Mouse (Mus musculus) E14TG2a.4 (cell line): ENCODE measurements around the gene Mgp.

Experiments
- H3K27me3 ChIP-seq: 2 replicates; pipeline ENCODE4 v1.6.1; 2014; ENCODE audit warnings: low read length, control low read depth; ENCODE audit not compliant: insufficient read depth
- H3K36me3 ChIP-seq: 2 replicates; pipeline ENCODE4 v1.6.1; 2014; ENCODE audit warnings: low read length, control low read depth; ENCODE audit not compliant: insufficient read depth
- H3K4me1 ChIP-seq: replicated peaks from 2 replicates; pipeline ENCODE4 v1.6.1; 2014; ENCODE audit warnings: low read depth, low read length, control low read depth
- H3K4me3 ChIP-seq: replicated peaks from 2 replicates; pipeline ENCODE4 v1.5.1; 2014; ENCODE audit warnings: mild to moderate bottlenecking, low read length
- H3K9me3 ChIP-seq: 2 replicates; pipeline ENCODE4 v1.6.1; 2014; ENCODE audit warnings: low read length, control low read depth
- CTCF ChIP-seq: conservative IDR thresholded peaks from 2 replicates; pipeline ENCODE4 v1.5.1; 2014; ENCODE audit warnings: low read length
- NANOG ChIP-seq: IDR thresholded peaks from 2 replicates; pipeline ENCODE4 v1.6.1; 2014; ENCODE audit warnings: borderline replicate concordance, low read length, mixed read lengths
- POU5F1 ChIP-seq: IDR thresholded peaks from 2 replicates; pipeline ENCODE4 v1.6.1; 2014; ENCODE audit warnings: low read length, borderline replicate concordance

Gene Mgp

DNA sequence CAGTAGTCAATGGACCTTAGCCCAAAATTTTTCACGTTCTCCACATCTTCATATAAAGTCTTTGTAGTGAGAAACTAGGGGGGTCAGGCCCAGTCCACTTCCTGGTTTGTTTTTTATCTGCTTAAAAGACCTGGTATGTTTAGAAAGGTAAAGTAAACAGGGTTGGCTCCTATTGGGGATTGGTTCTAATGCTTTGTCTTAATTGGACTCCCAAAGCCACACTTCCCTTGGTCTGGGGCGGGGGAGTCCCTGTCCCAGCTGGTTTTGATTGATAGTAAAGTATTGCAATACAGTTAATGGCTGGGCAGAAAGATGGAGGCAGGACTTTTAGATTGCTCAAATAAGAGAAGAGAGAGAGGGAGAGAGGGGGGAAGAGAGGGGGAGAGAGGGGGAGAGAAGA is 25.4 kb upstream of the Mgp start:
- H3K36me3 ChIP-seq: no peaks in the 10 kb centered on the region

DNA sequence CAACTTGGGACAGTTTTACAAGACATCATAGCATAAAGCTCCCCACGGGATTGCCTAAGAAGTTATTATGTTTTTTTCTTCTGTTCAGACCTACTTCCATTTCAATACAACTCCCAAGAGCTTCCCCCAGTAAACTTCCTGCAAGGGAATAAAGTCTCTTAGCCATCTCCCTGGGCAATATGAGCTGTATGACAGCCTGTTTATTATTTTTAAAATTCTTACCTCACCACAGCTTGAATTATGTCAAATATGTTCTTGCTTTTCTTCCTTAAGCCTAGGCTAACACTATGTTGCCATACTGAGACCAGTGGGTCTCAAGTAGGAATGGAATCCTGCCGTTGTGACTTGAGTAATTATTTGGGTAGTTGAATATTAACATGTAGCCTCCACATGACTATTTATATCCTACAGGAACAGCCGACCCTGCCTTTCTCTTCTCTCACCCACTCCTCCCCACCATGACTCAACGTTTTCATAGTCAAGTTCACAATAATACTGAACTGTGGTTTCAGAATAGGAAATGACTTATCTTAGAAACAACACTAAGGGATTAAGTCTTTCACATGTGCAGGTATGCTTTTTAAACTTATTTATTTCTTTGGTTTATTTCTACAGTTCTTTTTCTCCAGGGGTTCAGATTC is 24.9 kb upstream of the Mgp start:
- H3K36me3 ChIP-seq: no peaks in the 10 kb centered on the region
- H3K4me1 ChIP-seq: no peaks in the 10 kb centered on the region
- H3K27me3 ChIP-seq: no peaks in the 10 kb centered on the region
- no peak overlapping the region for H3K4me3 ChIP-seq
- TF ChIP-seq CTCF (no peak), NANOG (no peak), POU5F1 (no peak)
- H3K9me3 ChIP-seq: no peaks in the 10 kb centered on the region

More for the DNA sequence above, 25.4 kb upstream of the Mgp start:
- Histone ChIP-seq H3K4me1 (peaks cover 3% of the 10 kb centered on the region), H3K4me3 (no peak overlapping the region), H3K27me3 (0 out of 2 replicates have a peak, but pooled peaks cover under 1% of the 10 kb centered on the region), H3K9me3 (no peaks in the 10 kb centered on the region)
- TF ChIP-seq POU5F1 (no peak), NANOG (no peak), CTCF (no peak)

DNA sequence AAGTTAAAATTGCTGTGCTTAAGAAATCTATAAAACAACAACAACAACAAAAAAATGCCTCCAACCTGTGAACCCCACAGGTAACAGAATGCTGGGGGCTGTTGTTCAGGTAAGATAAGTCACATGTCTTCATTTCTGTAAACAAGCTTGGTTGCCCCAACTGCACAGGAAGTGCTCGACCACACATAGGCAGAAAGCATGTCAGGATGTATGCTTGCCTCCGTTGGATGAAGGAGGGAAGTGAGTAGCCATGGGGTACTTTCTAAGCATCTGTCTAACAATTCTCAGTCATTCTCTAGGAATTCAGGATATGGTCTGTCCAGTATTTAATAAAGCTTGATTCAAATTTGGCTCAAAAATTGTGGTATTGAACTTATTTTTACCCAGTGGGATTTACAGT is 23.3 kb upstream of the Mgp start:
- Histone ChIP-seq H3K9me3 (no peaks in the 10 kb centered on the region), H3K27me3 (no peaks in the 10 kb centered on the region), H3K4me1 (peaks cover 4% of the 10 kb centered on the region), H3K4me3 (no peak overlapping the region), H3K36me3 (no peaks in the 10 kb centered on the region)
- TF ChIP-seq NANOG (no peak), CTCF (no peak), POU5F1 (no peak)

DNA sequence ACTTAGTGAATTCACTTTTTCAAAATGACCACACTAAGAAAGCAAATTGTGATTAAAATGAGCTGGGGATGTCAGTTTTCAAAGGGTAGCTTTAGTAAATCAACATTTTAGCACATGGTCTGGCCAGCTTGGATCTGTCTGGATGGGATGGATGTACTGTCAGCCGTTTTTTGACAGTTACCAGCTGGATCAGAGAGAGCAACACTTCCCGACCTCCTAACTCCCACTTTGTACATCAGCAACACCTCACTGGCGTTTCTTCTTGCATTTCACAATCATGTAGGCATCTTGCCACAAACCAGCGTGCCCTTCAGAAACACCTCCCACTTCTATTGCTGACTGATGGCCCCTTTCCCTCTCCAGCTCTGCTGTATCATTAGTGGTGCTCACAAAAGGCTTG is 22.6 kb upstream of the Mgp start:
- Histone ChIP-seq H3K36me3 (no peaks in the 10 kb centered on the region), H3K4me3 (no peak overlapping the region), H3K9me3 (no peaks in the 10 kb centered on the region), H3K4me1 (peaks cover 4% of the 10 kb centered on the region), H3K27me3 (no peaks in the 10 kb centered on the region)
- TF ChIP-seq CTCF: no peak
- TF ChIP-seq POU5F1: no peak
- no peak for TF ChIP-seq NANOG

DNA sequence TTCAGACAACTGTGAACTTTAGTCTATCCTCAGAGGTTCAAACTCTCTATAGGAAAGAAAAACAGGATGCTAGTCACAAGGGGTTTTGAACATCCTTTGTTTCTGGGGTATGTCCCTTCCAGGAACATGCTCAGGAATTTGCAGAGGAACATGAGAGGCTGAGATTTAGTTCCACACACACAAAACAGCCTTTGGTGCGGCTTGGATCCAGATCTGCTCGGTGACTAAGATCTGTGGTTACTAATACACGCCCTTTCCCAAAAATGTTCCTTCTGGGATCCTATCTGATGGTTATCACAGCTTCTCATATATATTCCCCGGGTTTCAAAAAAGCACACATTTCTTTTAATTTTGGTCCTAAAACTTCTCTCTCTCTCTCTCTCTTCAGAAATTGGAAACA is 22.2 kb upstream of the Mgp start:
- no peaks in the 10 kb centered on the region for H3K36me3 ChIP-seq
- H3K27me3 ChIP-seq: no peaks in the 10 kb centered on the region
- H3K4me1 ChIP-seq: peaks cover 4% of the 10 kb centered on the region
- TF ChIP-seq NANOG: no peak
- no peak for TF ChIP-seq POU5F1
- no peak overlapping the region for H3K4me3 ChIP-seq
- H3K9me3 ChIP-seq: no peaks in the 10 kb centered on the region

DNA sequence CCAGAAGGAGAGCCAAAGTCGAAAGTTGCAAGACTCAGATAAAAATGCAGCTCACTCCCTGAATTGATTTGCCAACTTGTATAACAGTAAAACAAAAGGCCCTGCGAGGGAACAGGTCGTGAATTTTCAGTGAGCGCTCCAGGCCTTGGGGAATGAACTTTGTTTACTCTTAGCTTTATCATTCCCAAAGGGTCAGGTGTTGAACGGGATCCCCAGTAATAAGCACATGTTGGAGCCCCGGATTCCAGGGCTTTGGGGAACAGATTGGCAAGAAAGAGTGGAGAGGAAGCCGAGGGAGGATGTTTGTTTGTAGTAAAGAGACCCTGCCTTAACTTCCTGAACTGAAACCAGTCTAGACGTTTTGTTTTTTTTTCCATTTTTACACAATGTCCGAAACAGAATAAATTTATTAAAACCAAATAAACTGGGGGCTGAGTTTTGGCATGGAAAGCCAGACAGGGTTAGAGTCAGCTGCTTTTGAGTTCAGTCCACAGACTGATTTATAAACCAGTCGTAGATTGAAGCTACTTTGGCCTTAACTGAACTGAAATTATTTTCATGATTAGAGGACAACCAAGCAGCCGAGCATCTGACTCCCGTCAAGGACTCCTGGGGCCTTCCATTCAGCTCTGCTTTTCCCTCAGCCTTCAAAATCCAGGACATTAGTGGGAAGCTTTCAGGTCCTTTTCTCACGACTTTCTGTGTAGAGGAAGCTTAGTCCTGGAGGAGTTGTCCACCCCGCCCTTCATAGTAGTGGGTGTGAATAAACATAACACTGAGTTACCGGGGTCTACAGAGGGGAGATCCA is 19.1 kb upstream of the Mgp start:
- no peaks in the 10 kb centered on the region for H3K36me3 ChIP-seq
- no peaks in the 10 kb centered on the region for H3K27me3 ChIP-seq
- H3K4me1 ChIP-seq: peaks cover 4% of the 10 kb centered on the region
- TF ChIP-seq NANOG (no peak), POU5F1 (no peak), CTCF (no peak)
- no peaks in the 10 kb centered on the region for H3K9me3 ChIP-seq
- no peak overlapping the region for H3K4me3 ChIP-seq

DNA sequence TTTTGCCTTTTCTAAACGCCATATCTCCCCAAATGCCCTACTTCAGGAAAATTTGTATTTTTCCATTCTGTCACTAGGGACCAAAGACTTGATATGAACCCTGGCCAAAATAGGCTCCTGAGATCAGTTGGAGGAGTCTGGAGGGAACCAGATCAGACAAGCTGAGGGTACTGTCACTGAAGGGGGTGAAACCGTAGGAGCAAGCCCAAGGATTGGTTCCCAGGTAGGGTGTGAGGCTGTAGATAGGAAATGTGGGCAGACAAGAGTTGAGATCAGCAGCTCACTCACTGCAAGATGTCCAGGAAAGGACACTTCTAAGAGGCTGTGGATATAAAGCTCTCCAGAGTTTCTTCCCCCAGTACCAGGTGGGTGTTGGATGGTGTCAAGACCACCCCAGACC is 16.4 kb upstream of the Mgp start:
- peaks cover 4% of the 10 kb centered on the region for H3K4me1 ChIP-seq
- no peaks in the 10 kb centered on the region for H3K9me3 ChIP-seq
- H3K27me3 ChIP-seq: no peaks in the 10 kb centered on the region
- H3K36me3 ChIP-seq: no peaks in the 10 kb centered on the region
- H3K4me3 ChIP-seq: no peak overlapping the region
- no peak for TF ChIP-seq POU5F1
- no peak for TF ChIP-seq NANOG
- TF ChIP-seq CTCF: no peak

DNA sequence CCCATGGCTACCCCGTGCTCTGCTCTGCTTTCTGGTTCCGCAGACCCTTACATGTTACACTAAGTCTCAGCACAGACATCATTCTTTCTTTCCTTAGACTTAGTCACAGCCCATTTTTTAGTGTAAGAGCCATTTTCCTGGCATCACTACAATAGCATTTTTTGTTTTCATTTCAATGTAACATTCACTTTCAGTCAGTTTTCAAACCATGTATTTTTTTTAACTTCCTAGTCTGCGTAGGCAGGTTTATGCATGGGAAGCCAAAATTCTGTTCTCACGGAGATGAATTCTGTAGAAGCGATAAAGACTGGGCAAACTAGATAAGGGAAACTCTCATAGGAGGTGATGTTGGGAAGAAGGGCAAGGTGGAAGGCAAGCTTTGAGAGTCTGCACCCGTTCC is 13.9 kb upstream of the Mgp start:
- H3K4me3 ChIP-seq: no peak overlapping the region
- H3K9me3 ChIP-seq: no peaks in the 10 kb centered on the region
- no peaks in the 10 kb centered on the region for H3K36me3 ChIP-seq
- H3K27me3 ChIP-seq: no peaks in the 10 kb centered on the region
- no peaks in the 10 kb centered on the region for H3K4me1 ChIP-seq
- TF ChIP-seq NANOG (no peak), POU5F1 (no peak), CTCF (no peak)

DNA sequence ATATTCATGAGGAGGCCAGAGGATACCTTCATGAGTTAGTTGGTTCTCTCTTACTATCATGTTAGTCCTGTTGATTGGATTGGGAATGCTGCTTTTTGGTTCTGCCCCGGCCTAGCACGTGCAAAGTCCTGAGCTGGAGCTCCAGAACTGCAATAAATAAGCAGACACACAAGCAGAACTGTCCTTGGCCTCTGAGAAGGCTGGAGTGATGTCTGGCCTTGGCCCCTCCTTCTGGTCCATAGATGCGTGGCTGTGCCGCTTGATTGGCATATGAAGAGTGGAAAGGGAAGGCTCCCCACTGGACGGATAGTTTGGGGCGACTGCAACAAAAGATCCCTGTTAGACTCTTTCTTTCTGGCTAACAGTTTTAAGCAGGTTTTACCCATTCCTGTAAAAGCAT is 13.4 kb upstream of the Mgp start:
- Histone ChIP-seq H3K4me3 (no peak overlapping the region), H3K27me3 (no peaks in the 10 kb centered on the region), H3K4me1 (no peaks in the 10 kb centered on the region), H3K9me3 (no peaks in the 10 kb centered on the region), H3K36me3 (no peaks in the 10 kb centered on the region)
- TF ChIP-seq POU5F1: no peak
- TF ChIP-seq CTCF: no peak
- no peak for TF ChIP-seq NANOG
